ENCODE assay signal across 8 mouse cellular contexts in genomic region chr1:33876416-33876815, GRCm38 (mm10).
"Had no signal": no experiment of that assay in that cellular context is flagged by ENCODE, and none has a peak within 500 bp of the region (broad histone marks: within the 10 kb centered on the region; RNA-seq: fewer than 3 reads in every experiment).

No protein-coding gene starts in this region.

- H3K27ac ChIP-seq: layer of hippocampus, adult 2 months; limb, embryonic 10.5 days; liver, embryonic 13.5 days; midbrain, embryonic 10.5 days; midbrain, embryonic 15.5 days; neural tube, embryonic 13.5 days had no signal

- H3K27me3 ChIP-seq: liver, embryonic 13.5 days; midbrain, embryonic 15.5 days; neural tube, embryonic 13.5 days had no signal

- H3K4me3 ChIP-seq: layer of hippocampus, adult 2 months; limb, embryonic 10.5 days; liver, embryonic 13.5 days; midbrain, embryonic 10.5 days; midbrain, embryonic 15.5 days; neural tube, embryonic 13.5 days had no signal

- DNase-seq: kidney, adult 18-20 months; liver, embryonic 13.5 days had no signal

- H3K36me3 ChIP-seq: limb, embryonic 10.5 days; liver, embryonic 13.5 days; midbrain, embryonic 10.5 days; midbrain, embryonic 15.5 days; neural tube, embryonic 13.5 days had no signal

- H3K9ac ChIP-seq: liver, embryonic 13.5 days; liver, postnatal 0 days; midbrain, embryonic 15.5 days; neural tube, embryonic 13.5 days had no signal

- H3K4me2 ChIP-seq: liver, embryonic 13.5 days; midbrain, embryonic 15.5 days; neural tube, embryonic 13.5 days had no signal

- H3K9me3 ChIP-seq: limb, embryonic 10.5 days; liver, embryonic 13.5 days; midbrain, embryonic 10.5 days; midbrain, embryonic 15.5 days; neural tube, embryonic 13.5 days had no signal

- ATAC-seq: liver, postnatal 0 days; midbrain, embryonic 15.5 days had no signal

- H3K4me1 ChIP-seq: limb, embryonic 10.5 days; liver, embryonic 13.5 days; midbrain, embryonic 10.5 days; midbrain, embryonic 15.5 days; neural tube, embryonic 13.5 days had no signal
